Mouse (Mus musculus): ENCODE data around the gene Il10. TPM values are rescaled to one million over a fixed set of nuclear protein-coding genes. Genes with fewer than 3 reads are reported as not detected.
A peak's percentile ranks its signal among the peaks of the same experiment; 100 is the strongest.

Gene Il10
- total and polyA plus RNA-seq, 2 experiments from 2014 or later: not detected

DNA sequence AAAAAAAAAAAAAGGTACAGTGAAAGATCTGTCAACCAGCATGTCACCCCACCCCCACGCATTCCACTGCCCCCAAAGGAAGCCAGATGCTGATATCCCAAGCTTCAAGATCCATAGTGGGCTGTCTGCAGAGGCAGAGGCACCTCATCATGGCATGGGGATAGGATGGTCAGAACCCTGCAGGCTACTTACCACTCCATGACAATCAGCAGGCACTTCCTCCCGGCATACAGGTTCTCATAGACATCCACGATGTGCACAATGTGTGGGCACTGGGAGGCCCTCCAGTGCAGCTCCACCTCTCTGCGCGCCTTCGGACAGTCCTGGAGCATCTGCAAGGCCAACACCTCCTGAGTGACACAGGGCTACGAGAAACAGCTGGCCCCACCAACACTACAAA, 38.8 kb downstream of the Il10 start:
- no peaks in the 10 kb centered on the region for H3K9me3 ChIP-seq (ENCODE audit: low read length)
- no peak overlapping the region for H3K4me2 ChIP-seq (ENCODE audit: low read depth)
- ATAC-seq: no peak
- no peak overlapping the region for H3K4me3 ChIP-seq (ENCODE audit: low read depth, low read length)
- DNase-seq: no peak
- WGBS: 88% methylated on average over 7 of the region's 7 CpGs
- H3K9ac ChIP-seq: no peak overlapping the region
- no peak for TF ChIP-seq CTCF (IDR thresholded peaks at IDR 0.05; ENCODE audit: low read depth)
- no peak overlapping the region for H3K27ac ChIP-seq (ENCODE audit: low read depth, low read length)
- H3K4me1 ChIP-seq (ENCODE audit: insufficient read depth): 0 out of 2 replicates have a peak, but pooled peaks cover 6% of the 10 kb centered on the region
- peaks cover 33% of the 10 kb centered on the region for H3K36me3 ChIP-seq (ENCODE audit: insufficient read depth)
- H3K27me3 ChIP-seq (ENCODE audit: insufficient read depth, low read length): no peaks in the 10 kb centered on the region

DNA sequence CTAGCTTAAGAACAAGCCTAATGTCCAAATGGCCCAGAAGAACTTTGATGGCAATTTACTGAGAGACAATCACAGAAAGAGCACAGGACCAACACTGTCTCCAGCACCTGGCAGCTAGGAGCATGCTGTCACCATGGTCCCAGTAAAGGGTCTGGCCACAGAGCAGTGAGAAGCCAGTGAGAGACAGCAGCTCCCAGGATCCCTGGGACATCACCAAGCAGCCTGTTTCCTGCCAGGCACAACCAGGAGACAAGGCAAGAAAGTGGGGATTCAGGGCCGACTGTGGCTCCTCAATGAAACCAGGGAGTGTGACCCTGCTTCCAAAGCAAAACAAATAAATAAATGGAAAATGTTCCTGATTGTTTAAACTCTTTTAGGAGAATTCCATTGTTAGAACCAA, 39.8 kb downstream of the Il10 start:
- Histone ChIP-seq H3K4me1 (ENCODE audit: insufficient read depth) (0 out of 2 replicates have a peak, but pooled peaks cover 6% of the 10 kb centered on the region), H3K9me3 (ENCODE audit: low read length) (no peaks in the 10 kb centered on the region), H3K27ac (ENCODE audit: low read depth, low read length) (no peak overlapping the region), H3K27me3 (ENCODE audit: insufficient read depth, low read length) (no peaks in the 10 kb centered on the region), H3K4me3 (ENCODE audit: low read depth, low read length) (no peak overlapping the region), H3K36me3 (ENCODE audit: insufficient read depth) (peaks cover 29% of the 10 kb centered on the region), H3K9ac (no peak overlapping the region), H3K4me2 (ENCODE audit: low read depth) (no peak overlapping the region)
- no peak for TF ChIP-seq CTCF (IDR thresholded peaks at IDR 0.05; ENCODE audit: low read depth)
- no peak for DNase-seq
- WGBS: 45% methylated on average over 1 of the region's 1 CpGs
- ATAC-seq: no peak

DNA sequence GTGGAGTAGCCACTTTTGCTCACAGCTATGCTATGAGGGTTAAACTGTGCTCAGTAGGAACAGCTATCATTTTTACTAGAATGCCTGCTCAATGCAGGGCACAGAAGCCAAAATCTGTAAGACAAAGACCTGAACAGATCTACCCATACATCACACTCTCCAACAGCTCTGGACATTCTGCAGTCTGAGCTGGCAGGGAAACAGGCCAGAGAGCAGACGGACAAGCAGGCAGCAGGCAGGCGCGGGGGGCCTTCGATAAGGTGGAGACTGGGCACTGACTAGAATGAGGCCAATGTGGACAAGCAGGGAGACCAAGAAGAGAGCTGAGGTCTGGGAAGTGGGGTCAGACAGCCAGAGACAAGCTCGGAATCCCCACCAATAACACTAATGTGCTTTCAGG, 40.2 kb downstream of the Il10 start:
- Histone ChIP-seq H3K9me3 (ENCODE audit: low read length) (no peaks in the 10 kb centered on the region), H3K9ac (no peak overlapping the region), H3K27ac (ENCODE audit: low read depth, low read length) (no peak overlapping the region), H3K4me1 (ENCODE audit: insufficient read depth) (0 out of 2 replicates have a peak, but pooled peaks cover 6% of the 10 kb centered on the region), H3K27me3 (ENCODE audit: insufficient read depth, low read length) (no peaks in the 10 kb centered on the region), H3K4me2 (ENCODE audit: low read depth) (no peak overlapping the region), H3K36me3 (ENCODE audit: insufficient read depth) (peaks cover 26% of the 10 kb centered on the region), H3K4me3 (ENCODE audit: low read depth, low read length) (no peak overlapping the region)
- TF ChIP-seq CTCF (IDR thresholded peaks at IDR 0.05; ENCODE audit: low read depth): no peak
- WGBS: 70% methylated on average over 5 of the region's 5 CpGs
- DNase-seq (no peak), ATAC-seq (no peak)

DNA sequence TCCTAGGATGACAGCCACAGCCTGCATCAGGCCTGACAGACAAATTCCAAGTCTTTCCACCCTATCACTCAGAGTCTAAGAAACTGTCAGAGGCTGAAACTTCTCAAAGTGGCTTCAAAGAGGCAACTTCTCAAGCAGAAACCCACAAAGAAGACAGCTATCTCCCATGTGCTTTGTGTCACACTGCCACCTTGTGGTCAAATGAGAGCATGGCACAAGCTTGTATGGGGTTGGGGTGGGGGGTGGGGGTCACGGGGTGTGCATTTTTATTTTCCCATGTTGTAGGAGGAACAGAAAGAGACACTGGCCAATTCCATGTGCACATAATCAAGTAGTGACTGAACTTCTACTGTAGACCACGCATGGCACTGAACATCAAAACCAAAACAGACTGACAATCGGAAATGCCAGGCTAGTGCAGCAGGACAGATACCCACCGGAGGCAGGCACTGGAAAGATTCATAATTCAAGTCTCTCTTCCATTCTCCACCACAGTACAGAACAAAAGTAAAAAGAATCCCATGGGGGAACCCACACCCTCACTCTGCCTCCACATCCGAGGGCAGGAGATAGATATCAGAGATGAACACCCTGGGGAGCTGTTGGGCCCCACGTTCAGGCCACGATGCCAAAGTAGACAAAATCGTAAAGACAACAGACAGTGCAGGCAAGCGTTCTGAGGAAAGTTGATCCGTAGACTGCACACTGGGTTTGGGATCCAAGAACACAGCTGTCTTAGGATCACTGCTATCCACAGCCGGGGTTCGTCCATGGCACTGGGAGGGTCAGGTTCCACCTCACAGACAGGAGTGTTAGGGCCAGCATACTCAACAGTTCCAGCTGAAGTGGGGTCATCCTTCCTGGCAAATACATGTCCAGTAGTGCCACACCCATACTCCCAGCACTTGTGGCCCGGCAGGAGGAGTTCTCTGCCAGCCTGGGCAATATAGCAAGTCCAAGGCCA, 40.9 kb downstream of the Il10 start:
- Histone ChIP-seq H3K9me3 (ENCODE audit: low read length) (no peaks in the 10 kb centered on the region), H3K4me3 (ENCODE audit: low read depth, low read length) (no peak overlapping the region), H3K9ac (no peak overlapping the region; the same call in 1 of the 2 replicates), H3K36me3 (ENCODE audit: insufficient read depth) (peaks cover 19% of the 10 kb centered on the region), H3K4me2 (ENCODE audit: low read depth) (no peak overlapping the region), H3K27me3 (ENCODE audit: insufficient read depth, low read length) (no peaks in the 10 kb centered on the region), H3K27ac (ENCODE audit: low read depth, low read length) (no peak overlapping the region), H3K4me1 (ENCODE audit: insufficient read depth) (0 out of 2 replicates have a peak, but pooled peaks cover 6% of the 10 kb centered on the region)
- peak; percentile 70 for ATAC-seq
- DNase-seq: peak; percentile 72
- peak; percentile 80 for TF ChIP-seq CTCF (IDR thresholded peaks at IDR 0.05; ENCODE audit: low read depth)
- WGBS: 71% methylated on average over 13 of the region's 13 CpGs

DNA sequence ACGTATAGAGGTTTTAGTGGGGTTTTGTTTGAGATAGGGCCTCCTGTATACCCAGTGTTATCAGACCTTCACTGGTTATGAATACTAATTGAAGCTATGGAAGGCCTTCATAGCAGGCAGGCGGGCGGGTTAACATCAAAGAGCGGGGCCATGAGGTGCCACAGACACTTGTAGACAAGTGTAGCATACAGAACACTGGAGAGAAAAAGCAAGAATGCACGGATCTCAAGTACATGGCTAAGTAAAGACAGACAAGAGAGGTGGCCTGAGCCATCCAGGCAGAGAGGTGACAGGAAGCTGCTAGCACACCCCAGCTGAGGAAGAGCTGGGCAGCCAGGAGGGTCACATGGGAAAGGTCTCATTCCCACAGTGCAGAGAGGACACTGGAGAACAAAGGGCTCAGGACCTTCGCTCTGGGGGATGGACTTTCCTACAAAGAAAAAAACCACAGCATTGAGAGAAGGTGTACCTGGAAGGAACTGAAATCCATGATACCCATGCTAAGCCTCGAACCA, 42.2 kb downstream of the Il10 start:
- Histone ChIP-seq H3K4me1 (ENCODE audit: insufficient read depth) (0 out of 2 replicates have a peak, but pooled peaks cover 6% of the 10 kb centered on the region), H3K4me3 (ENCODE audit: low read depth, low read length) (no peak overlapping the region), H3K9ac (no peak overlapping the region), H3K4me2 (ENCODE audit: low read depth) (no peak overlapping the region), H3K27me3 (ENCODE audit: insufficient read depth, low read length) (no peaks in the 10 kb centered on the region), H3K9me3 (ENCODE audit: low read length) (no peaks in the 10 kb centered on the region), H3K36me3 (ENCODE audit: insufficient read depth) (peaks cover 12% of the 10 kb centered on the region), H3K27ac (ENCODE audit: low read depth, low read length) (no peak overlapping the region)
- WGBS: 78% methylated on average over 7 of the region's 7 CpGs
- TF ChIP-seq CTCF (IDR thresholded peaks at IDR 0.05; ENCODE audit: low read depth): no peak
- ATAC-seq (no peak), DNase-seq (no peak)

DNA sequence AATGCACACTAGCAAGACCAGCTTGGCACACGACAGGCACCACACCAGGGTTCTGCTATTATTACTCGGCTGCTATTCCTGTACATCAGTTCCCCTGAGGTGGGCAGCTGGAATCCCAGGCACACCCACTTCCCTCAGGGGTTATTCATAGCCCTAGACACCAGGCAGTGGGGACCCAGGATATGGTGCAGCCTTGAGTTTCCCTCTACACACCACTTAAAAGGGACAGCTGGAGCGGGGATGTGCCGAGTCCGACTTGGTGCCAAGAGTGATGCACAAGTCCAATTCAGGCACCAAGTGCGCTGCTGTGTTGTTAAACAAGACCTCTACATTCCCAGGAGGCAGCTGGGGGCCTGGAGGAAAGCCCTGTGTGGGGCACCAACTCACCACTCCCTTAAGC, 43.2 kb downstream of the Il10 start:
- no peak for TF ChIP-seq CTCF (IDR thresholded peaks at IDR 0.05; ENCODE audit: low read depth)
- Histone ChIP-seq H3K27ac (ENCODE audit: low read depth, low read length) (no peak overlapping the region), H3K36me3 (ENCODE audit: insufficient read depth) (peaks cover 3% of the 10 kb centered on the region; the same call in 1 of the 2 replicates), H3K4me3 (ENCODE audit: low read depth, low read length) (no peak overlapping the region), H3K4me2 (ENCODE audit: low read depth) (no peak overlapping the region), H3K27me3 (ENCODE audit: insufficient read depth, low read length) (no peaks in the 10 kb centered on the region), H3K9me3 (ENCODE audit: low read length) (no peaks in the 10 kb centered on the region), H3K4me1 (ENCODE audit: insufficient read depth) (0 out of 2 replicates have a peak, but pooled peaks cover 6% of the 10 kb centered on the region), H3K9ac (no peak overlapping the region)
- peak; percentile 63 for ATAC-seq
- no peak for DNase-seq
- 43% methylated on average over 6 of the region's 6 CpGs for WGBS

DNA sequence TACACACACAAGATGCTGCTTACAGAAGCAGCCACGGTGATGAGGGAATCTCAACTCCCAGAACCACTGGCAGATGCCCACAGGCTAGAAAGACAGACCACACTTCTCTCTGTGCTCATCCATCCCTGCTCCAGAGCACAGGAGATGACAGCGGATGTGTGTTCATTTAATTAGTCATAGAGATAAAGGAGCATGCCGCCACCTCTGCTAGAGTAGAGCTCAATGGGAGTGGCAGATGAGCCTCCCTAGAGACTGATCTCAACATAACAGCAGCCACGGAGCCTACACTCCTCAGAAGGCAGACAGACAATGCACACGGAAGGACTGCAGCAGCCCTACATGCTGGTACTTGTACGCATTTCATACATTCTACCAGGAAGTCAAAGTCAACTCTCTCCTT, 44.6 kb downstream of the Il10 start:
- no peaks in the 10 kb centered on the region for H3K9me3 ChIP-seq (ENCODE audit: low read length)
- H3K4me2 ChIP-seq (ENCODE audit: low read depth): no peak overlapping the region
- no peak for TF ChIP-seq CTCF (IDR thresholded peaks at IDR 0.05; ENCODE audit: low read depth)
- peak; percentile 21; the same call in 1 of the 2 replicates for ATAC-seq
- 67% methylated on average over 6 of the region's 6 CpGs for WGBS
- no peaks in the 10 kb centered on the region for H3K36me3 ChIP-seq (ENCODE audit: insufficient read depth)
- no peak overlapping the region for H3K9ac ChIP-seq
- no peak overlapping the region for H3K27ac ChIP-seq (ENCODE audit: low read depth, low read length)
- 0 out of 2 replicates have a peak, but pooled peaks cover 6% of the 10 kb centered on the region for H3K4me1 ChIP-seq (ENCODE audit: insufficient read depth)
- no peak for DNase-seq
- H3K4me3 ChIP-seq (ENCODE audit: low read depth, low read length): no peak overlapping the region
- no peaks in the 10 kb centered on the region for H3K27me3 ChIP-seq (ENCODE audit: insufficient read depth, low read length)

Measured in forebrain, postnatal 0 days (tissue).